Mouse (Mus musculus) thymus, adult 2 months (tissue): ENCODE measurements around the gene Rab26.

Source experiments
- CTCF ChIP-seq: fragments of 200-500 bp; IDR thresholded peaks from 2 replicates; pipeline ENCODE4 v1.5.1; 2012; ENCODE audit warnings: mild to moderate bottlenecking, control low read depth, low read length, moderate library complexity, borderline replicate concordance; ENCODE audit not compliant: control insufficient read depth, poor library complexity, insufficient read depth; ENCODE audit errors: extremely low read depth
- POLR2A ChIP-seq: fragments of 200-500 bp; IDR thresholded peaks from 2 replicates; pipeline ENCODE4 v1.6.1; 2012; ENCODE audit warnings: mild to moderate bottlenecking, low read length, control low read depth, moderate library complexity; ENCODE audit not compliant: control insufficient read depth, poor library complexity, insufficient read depth; ENCODE audit errors: extremely low read depth

- no peak for TF ChIP-seq CTCF
- no peak for TF ChIP-seq POLR2A
Observed at GRCm38 (mm10) chr17:24490399-24490798, 43.6 kb downstream of the Rab26 start.
